Mouse (Mus musculus): ENCODE data around the gene 1700016H13Rik. TPM values are rescaled to one million over a fixed set of nuclear protein-coding genes. Genes with fewer than 3 reads are reported as not detected.

Gene 1700016H13Rik
- polyA plus RNA-seq (2012; rRNA removed; ENCODE audit: low replicate concordance): not detected in 2 replicates

DNA sequence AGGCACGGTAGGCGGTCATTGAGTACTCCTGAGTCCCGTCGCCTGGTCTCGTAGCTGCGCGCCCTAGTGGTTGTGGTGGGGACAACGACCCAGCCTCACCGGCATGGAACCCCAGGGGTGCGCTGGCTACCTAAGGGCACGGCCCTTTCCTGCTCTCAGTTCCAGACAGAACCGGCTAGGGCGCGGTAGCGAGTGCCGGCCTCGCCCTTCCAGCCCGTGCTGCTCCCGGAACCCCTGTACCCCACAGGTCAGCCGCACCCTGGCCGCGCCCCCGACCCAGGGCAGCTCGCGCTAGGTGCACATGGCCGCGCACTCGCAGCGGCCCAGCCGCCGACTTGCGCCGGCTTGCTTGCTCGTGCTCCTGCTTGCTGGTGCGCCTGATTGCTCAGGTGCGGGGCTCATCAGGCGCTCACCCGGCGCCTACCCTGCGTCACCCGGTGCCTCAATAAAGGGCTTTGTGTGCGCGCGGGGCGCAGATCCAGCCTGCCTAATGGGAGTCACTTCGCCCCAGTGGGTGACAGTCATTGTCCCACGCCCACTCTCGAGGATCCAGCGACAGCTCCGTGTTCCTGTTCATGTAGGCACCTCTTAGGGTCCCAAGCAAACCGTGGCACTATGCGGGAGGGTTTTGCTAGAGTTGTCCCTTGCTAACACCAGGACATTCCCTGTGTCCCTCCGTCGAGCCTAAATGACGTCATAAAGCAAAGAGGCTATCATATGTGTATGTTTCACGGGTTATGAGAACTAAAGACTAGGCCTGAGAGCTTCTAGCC is at the start of gene 1700016H13Rik:
TSS of gene 1700016H13Rik (minus strand) at position 665 of the 773 bp plus-strand sequence.

DNA sequence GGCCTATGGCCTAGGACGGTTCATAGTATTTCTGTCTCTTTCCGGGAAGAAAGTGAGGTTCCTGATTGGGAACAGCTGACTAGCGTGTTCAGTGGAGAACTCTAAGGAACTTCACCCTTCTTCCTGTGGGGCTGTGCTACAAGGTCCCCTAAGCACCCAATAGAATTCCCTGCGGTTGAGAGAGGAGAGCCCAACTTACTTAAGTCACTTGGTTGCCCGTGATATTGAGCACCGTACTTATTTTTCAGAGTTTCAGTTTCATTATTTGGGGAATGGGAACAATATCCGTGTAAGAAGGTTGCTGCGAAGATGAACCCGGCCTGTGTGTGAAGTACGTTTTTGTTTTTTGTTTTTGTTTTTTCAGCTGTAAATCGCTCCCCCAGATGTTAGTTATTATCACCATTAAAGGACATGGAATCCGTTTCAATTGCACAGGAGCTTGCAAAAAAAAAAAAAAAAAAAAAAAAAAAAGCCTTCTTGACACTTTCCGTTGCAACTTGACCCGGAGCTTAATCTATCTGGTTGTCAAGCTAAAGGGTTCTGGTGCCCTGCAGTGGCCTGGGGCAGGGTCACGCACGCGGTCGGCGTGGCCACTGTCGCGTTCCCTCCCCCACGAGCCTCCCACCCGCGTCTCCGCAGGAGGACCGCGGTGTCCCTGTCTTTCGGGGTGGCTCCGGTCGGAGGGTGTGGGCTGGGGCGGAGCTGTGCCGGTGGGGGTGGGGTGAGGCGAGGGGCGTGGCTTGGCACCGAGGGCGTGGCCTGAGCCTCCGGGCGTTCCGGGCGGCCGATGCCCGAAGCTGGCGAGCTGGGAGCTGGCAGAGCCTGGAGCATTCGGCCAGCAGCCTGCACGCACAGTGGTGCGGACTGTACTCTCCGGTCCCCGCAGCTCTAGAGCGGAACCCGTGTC is 36.1 kb upstream of the 1700016H13Rik start, which contains the start of gene Aff1:
TSS of gene Aff1 (plus strand) at position 751 of the 907 bp plus-strand sequence.

DNA sequence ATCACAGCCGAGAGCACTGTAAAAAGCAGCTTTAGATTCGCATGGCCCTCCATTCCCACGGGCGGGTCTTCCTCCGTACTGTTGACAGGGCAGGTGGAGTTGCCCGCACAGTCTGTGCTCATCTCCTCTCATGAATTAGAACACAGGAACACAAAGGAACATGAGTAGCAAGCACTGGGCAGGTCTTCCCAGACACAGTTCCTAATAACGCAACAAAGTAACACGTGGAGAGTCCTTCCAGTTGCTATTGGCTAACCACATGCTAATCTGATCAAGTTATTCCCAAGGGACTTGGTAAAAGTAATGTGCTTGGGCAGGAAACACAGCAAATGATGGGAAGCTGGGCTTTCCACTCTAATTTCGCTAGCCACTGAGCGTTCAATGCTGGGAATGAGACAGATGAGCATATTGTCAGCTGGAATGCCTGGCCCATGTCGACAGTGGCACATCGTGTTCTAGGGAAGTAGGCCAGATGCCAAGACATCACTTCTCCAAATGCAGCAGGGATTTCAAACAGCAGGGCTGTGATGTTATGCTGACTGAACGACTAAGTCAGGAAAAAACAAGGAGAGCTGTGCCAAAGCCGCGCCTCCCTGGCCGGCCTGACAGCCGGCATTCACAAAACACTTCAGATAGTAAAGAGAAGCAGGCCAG is 26.6 kb downstream of the 1700016H13Rik start, which contains the start of gene Slc10a6:
TSS of gene Slc10a6 (minus strand) at position 293 of the 654 bp plus-strand sequence.

Other genes with a start within 250 kb of the 1700016H13Rik start
- gene Ptpn13, start 230.8 kb downstream of the 1700016H13Rik start, polyA plus RNA-seq (2012; rRNA removed; ENCODE audit: low replicate concordance): 0.68 and 1.5 TPM in 2 replicates
- 0.34 and 1.1 TPM in 2 replicates for gene Slc10a6, start 26.6 kb downstream of the 1700016H13Rik start, polyA plus RNA-seq (2012; rRNA removed; ENCODE audit: low replicate concordance)
- gene Aff1, start 36.4 kb upstream of the 1700016H13Rik start, polyA plus RNA-seq (2012; rRNA removed; ENCODE audit: low replicate concordance): 4.3 and 4.5 TPM in 2 replicates